ENCODE assay signal across 10 mouse cellular contexts in genomic region chr14:31531506-31532148, GRCm38 (mm10). TPM values are rescaled to one million over a fixed set of nuclear protein-coding genes. Genes with fewer than 3 reads are reported as not detected.
A peak's percentile ranks its signal among the peaks of the same experiment; 100 is the strongest.
DNase-seq lines count a peak whose midpoint lies in the region; ATAC-seq lines count a peak whose summit lies in the region.
"Had no signal": no experiment of that assay in that cellular context is flagged by ENCODE, and none has a peak within 500 bp of the region (broad histone marks: within the 10 kb centered on the region; RNA-seq: fewer than 3 reads in every experiment).

No protein-coding gene starts in this region.

- no peak overlapping the region for H3K9ac ChIP-seq in liver, embryonic 15.5 days
- no peak overlapping the region for H3K9ac ChIP-seq in hindbrain, embryonic 12.5 days
- H3K9ac ChIP-seq: neural tube, embryonic 12.5 days had no signal

- H3K27me3 ChIP-seq in liver, embryonic 15.5 days = no peaks in the 10 kb centered on the region
- no peaks in the 10 kb centered on the region for H3K27me3 ChIP-seq in hindbrain, embryonic 12.5 days
- H3K27me3 ChIP-seq: neural tube, embryonic 12.5 days had no signal

- peak; percentile 36 for DNase-seq in embryo, embryonic 10 days (ENCODE audit: low spot score)
- no peak for DNase-seq in embryo, embryonic 9.5 days (ENCODE audit: extremely low spot score)
- peak; percentile 31 for DNase-seq in heart, postnatal 4 days
- peak; percentile 51 to 71 for DNase-seq in spleen, postnatal 4 days (ENCODE audit: low spot score in 2 of 2)
- no peak for DNase-seq in left cerebral cortex, adult 11 months (ENCODE audit: low spot score)
- no peak for DNase-seq in left cerebral cortex, adult 18-20 months (ENCODE audit: low spot score in 2 of 2)

- H3K9me3 ChIP-seq in liver, embryonic 15.5 days (replicated peaks) = no peaks in the 10 kb centered on the region
- no peaks in the 10 kb centered on the region for H3K9me3 ChIP-seq in hindbrain, embryonic 12.5 days (replicated peaks)
- H3K9me3 ChIP-seq: neural tube, embryonic 12.5 days had no signal

- no peak overlapping the region for H3K4me3 ChIP-seq in liver, embryonic 15.5 days (replicated peaks)
- no peak overlapping the region for H3K4me3 ChIP-seq in hindbrain, embryonic 12.5 days
- H3K4me3 ChIP-seq: erythroblast, embryonic 14.5 days; neural tube, embryonic 12.5 days had no signal

- peak overlapping the region; percentile 75 for H3K27ac ChIP-seq in liver, embryonic 15.5 days (replicated peaks)
- no peak overlapping the region for H3K27ac ChIP-seq in hindbrain, embryonic 12.5 days
- H3K27ac ChIP-seq: neural tube, embryonic 12.5 days had no signal

- H3K36me3 ChIP-seq in liver, embryonic 15.5 days (replicated peaks) = no peaks in the 10 kb centered on the region
- no peaks in the 10 kb centered on the region for H3K36me3 ChIP-seq in hindbrain, embryonic 12.5 days
- H3K36me3 ChIP-seq: neural tube, embryonic 12.5 days had no signal

- no peak for ATAC-seq in liver, embryonic 15.5 days (ENCODE audit: insufficient read depth)
- no peak for ATAC-seq in hindbrain, embryonic 12.5 days (ENCODE audit: low FRiP score)

- 21% methylated on average over 12 of the region's 12 CpGs for WGBS in liver, embryonic 15.5 days (ENCODE audit: insufficient replicate concordance)
- 71% methylated on average over 12 of the region's 12 CpGs for WGBS in hindbrain, embryonic 12.5 days

- peaks cover 23% of the 10 kb centered on the region for H3K4me1 ChIP-seq in liver, embryonic 15.5 days (replicated peaks)
- no peaks in the 10 kb centered on the region for H3K4me1 ChIP-seq in hindbrain, embryonic 12.5 days
- H3K4me1 ChIP-seq: neural tube, embryonic 12.5 days had no signal

- no peak overlapping the region for H3K4me2 ChIP-seq in liver, embryonic 15.5 days
- no peak overlapping the region for H3K4me2 ChIP-seq in hindbrain, embryonic 12.5 days (replicated peaks)
- H3K4me2 ChIP-seq: neural tube, embryonic 12.5 days had no signal

RNA-seq across cellular contexts. Expression of gene Mettl6, which starts 36.8 kb away (rescaled TPM):
- 10 to 100 TPM; 16.5 to 16.9 TPM for total RNA-seq in heart, postnatal 4 days (2021)
- polyA plus RNA-seq in liver, embryonic 15.5 days (2015; fragmentation: Nextera tagmentation; extraction: Ambion mirVana) = 25.0 and 27.6 TPM in 2 replicates
- polyA plus RNA-seq in hindbrain, embryonic 12.5 days (2016; fragmentation: Nextera tagmentation; extraction: Ambion mirVana) = 62.6 and 73.8 TPM in 2 replicates
- total RNA-seq in left cerebral cortex, adult 18-20 months (2021) = 10 to 100 TPM; 35.3 to 41.7 TPM

RNA-seq across cellular contexts. Expression of gene Eaf1, which starts 37.4 kb away (rescaled TPM):
- 10 to 100 TPM; 16.3 to 17.6 TPM for total RNA-seq in heart, postnatal 4 days (2021)
- 23.5 and 23.8 TPM in 2 replicates for polyA plus RNA-seq in liver, embryonic 15.5 days (2015; fragmentation: Nextera tagmentation; extraction: Ambion mirVana)
- polyA plus RNA-seq in hindbrain, embryonic 12.5 days (2016; fragmentation: Nextera tagmentation; extraction: Ambion mirVana) = 19.3 and 19.8 TPM in 2 replicates
- total RNA-seq in left cerebral cortex, adult 18-20 months (2021) = 10 to 100 TPM; 14.2 to 16.2 TPM

RNA-seq across cellular contexts. Expression of gene Colq, which starts 59.5 kb away (rescaled TPM):
- 10 to 100 TPM; 10.1 to 12.7 TPM for total RNA-seq in heart, postnatal 4 days (2021)
- 0.28 and 0.50 TPM in 2 replicates for polyA plus RNA-seq in liver, embryonic 15.5 days (2015; fragmentation: Nextera tagmentation; extraction: Ambion mirVana)
- 0.18 and 0.65 TPM in 2 replicates for polyA plus RNA-seq in hindbrain, embryonic 12.5 days (2016; fragmentation: Nextera tagmentation; extraction: Ambion mirVana)
- under 1 TPM; 0.35 to 0.74 TPM for total RNA-seq in left cerebral cortex, adult 18-20 months (2021)
- polyA plus RNA-seq: erythroblast, embryonic 14.5 days had no signal

Comparison
In these comparisons a context has a peak if more than half of its experiments do, and no peak if none do; other contexts are left out.
1. DNase-seq: peak in embryo, embryonic 10 days (single experiment), heart, postnatal 4 days (single experiment) and spleen, postnatal 4 days (2 of 2); none in embryo, embryonic 9.5 days (single experiment), left cerebral cortex, adult 11 months (single experiment) and left cerebral cortex, adult 18-20 months (0 of 2).
2. RNA of gene Colq, which starts 59.5 kb away (total RNA-seq): 10.1 to 12.7 TPM in heart, postnatal 4 days; 0.35 to 0.74 TPM in left cerebral cortex, adult 18-20 months; every median in the first group is over 4 times any median in the second.